ENCODE assay signal across 25 mouse cellular contexts in the genomic region with DNA sequence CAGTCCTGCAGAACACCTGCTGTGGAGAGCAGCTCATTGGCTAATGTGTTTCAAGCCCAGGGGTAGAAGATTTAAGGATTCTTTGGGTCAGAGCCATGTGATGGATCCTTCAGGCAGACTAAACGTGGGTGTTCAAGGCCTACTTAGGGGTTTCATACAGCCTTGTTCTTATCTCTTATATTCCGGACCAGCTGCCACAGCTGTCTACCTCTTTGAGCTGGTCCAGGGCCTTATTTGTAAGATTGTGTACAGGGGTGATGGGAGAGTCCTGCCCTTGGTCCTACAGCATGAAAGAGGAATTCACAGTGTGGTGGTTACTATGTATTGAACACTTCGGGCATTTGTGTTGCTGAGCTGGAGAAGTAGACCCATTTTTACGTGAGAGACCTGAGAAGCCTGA. TPM values are rescaled to one million over a fixed set of nuclear protein-coding genes. Genes with fewer than 3 reads are reported as not detected.
A peak's percentile ranks its signal among the peaks of the same experiment; 100 is the strongest.
DNase-seq lines count a peak whose midpoint lies in the region; ATAC-seq and TF ChIP-seq lines count a peak whose summit lies in the region.
"Had no signal": no experiment of that assay in that cellular context is flagged by ENCODE, and none has a peak within 500 bp of the region (broad histone marks: within the 10 kb centered on the region; RNA-seq: fewer than 3 reads in every experiment).

No protein-coding gene starts in this region.

- no peaks in the 10 kb centered on the region for H3K9me3 ChIP-seq in forebrain, embryonic 11.5 days (ENCODE audit: control insufficient read depth, low read length)
- H3K9me3 ChIP-seq in forebrain, embryonic 16.5 days (ENCODE audit: control insufficient read depth, low read length), result no peaks in the 10 kb centered on the region
- H3K9me3 ChIP-seq in MEL (replicated peaks; ENCODE audit: insufficient read depth, low read length), result no peaks in the 10 kb centered on the region
- H3K9me3 ChIP-seq in liver, embryonic 12.5 days (replicated peaks), result no peaks in the 10 kb centered on the region
- H3K9me3 ChIP-seq in liver, postnatal 0 days (ENCODE audit: low read length), result no peaks in the 10 kb centered on the region
- H3K9me3 ChIP-seq: embryonic facial prominence, embryonic 15.5 days; forebrain, embryonic 15.5 days; hindbrain, embryonic 10.5 days; hindbrain, embryonic 15.5 days; limb, embryonic 13.5 days; neural tube, embryonic 12.5 days had no signal

- H3K9ac ChIP-seq in forebrain, embryonic 11.5 days (ENCODE audit: low read length), result no peak overlapping the region
- H3K9ac ChIP-seq in forebrain, embryonic 16.5 days (replicated peaks; ENCODE audit: low read depth, low read length), result no peak overlapping the region
- H3K9ac ChIP-seq in MEL (ENCODE audit: control insufficient read depth, low read depth, low read length, poor library complexity, severe bottlenecking), result no peak overlapping the region
- H3K9ac ChIP-seq in liver, embryonic 12.5 days, result 0 out of 2 replicates have a peak overlapping the region, but pooled peaks have one; percentile 60
- H3K9ac ChIP-seq in liver, postnatal 0 days (replicated peaks), result no peak overlapping the region
- H3K9ac ChIP-seq: embryonic facial prominence, embryonic 15.5 days; forebrain, embryonic 15.5 days; hindbrain, embryonic 15.5 days; limb, embryonic 13.5 days; lung, embryonic 14.5 days; neural tube, embryonic 12.5 days had no signal

- TF ChIP-seq EP300 in MEL (IDR thresholded peaks at IDR 0.05; ENCODE audit: low read depth in 1 of 2, low read length in 2 of 2), result no peak
- no peak for TF ChIP-seq EP300 in liver, postnatal 0 days (IDR thresholded peaks at IDR 0.05; ENCODE audit: low read depth)

- no peak for ATAC-seq in forebrain, embryonic 11.5 days (replicated peaks; ENCODE audit: low FRiP score)
- ATAC-seq in forebrain, embryonic 16.5 days, result no peak
- ATAC-seq in liver, embryonic 12.5 days, result peak; percentile 81
- peak; percentile 79 for ATAC-seq in liver, postnatal 0 days
- ATAC-seq: forebrain, embryonic 15.5 days; inflammation-experienced regulatory T-cells, adult 6 months had no signal

- no peak overlapping the region for H3K4me3 ChIP-seq in forebrain, embryonic 11.5 days (ENCODE audit: low read depth, low read length)
- no peak overlapping the region for H3K4me3 ChIP-seq in forebrain, embryonic 16.5 days (replicated peaks; ENCODE audit: low read length)
- no peak overlapping the region for H3K4me3 ChIP-seq in MEL (ENCODE audit: control insufficient read depth in 1 of 2, insufficient read depth in 1 of 2, low read depth in 2 of 2, low read length in 2 of 2)
- H3K4me3 ChIP-seq in liver, embryonic 12.5 days, result no peak overlapping the region
- H3K4me3 ChIP-seq in liver, postnatal 0 days (ENCODE audit: low read depth, low read length), result no peak overlapping the region
- H3K4me3 ChIP-seq: embryonic facial prominence, embryonic 15.5 days; forebrain, embryonic 15.5 days; hindbrain, embryonic 10.5 days; hindbrain, embryonic 15.5 days; limb, embryonic 13.5 days; myocyte; neural tube, embryonic 12.5 days had no signal

- H3K36me3 ChIP-seq in forebrain, embryonic 11.5 days (ENCODE audit: control insufficient read depth, insufficient read depth, low read length), result peaks cover 14% of the 10 kb centered on the region
- peaks cover 35% of the 10 kb centered on the region for H3K36me3 ChIP-seq in forebrain, embryonic 16.5 days (ENCODE audit: control insufficient read depth, insufficient read depth)
- H3K36me3 ChIP-seq in MEL (ENCODE audit: control insufficient read depth in 1 of 2, insufficient read depth in 2 of 2, low read length in 2 of 2), result peaks cover 0 to 20% of the 10 kb centered on the region in 2 experiments; a peak in 3 of 4 replicates
- peaks cover 40% of the 10 kb centered on the region for H3K36me3 ChIP-seq in liver, embryonic 12.5 days
- peaks cover 39% of the 10 kb centered on the region for H3K36me3 ChIP-seq in liver, postnatal 0 days (replicated peaks; ENCODE audit: insufficient read depth, low read length)

- no peak overlapping the region for H3K27ac ChIP-seq in forebrain, embryonic 11.5 days (ENCODE audit: low read depth, low read length)
- H3K27ac ChIP-seq in forebrain, embryonic 16.5 days (ENCODE audit: low read length), result no peak overlapping the region
- no peak overlapping the region for H3K27ac ChIP-seq in MEL (ENCODE audit: control insufficient read depth, low read depth, low read length)
- H3K27ac ChIP-seq in liver, embryonic 12.5 days, result peak overlapping the region; percentile 86
- H3K27ac ChIP-seq in liver, postnatal 0 days (ENCODE audit: low read depth), result peak overlapping the region; percentile 55
- H3K27ac ChIP-seq: forebrain, embryonic 15.5 days; hindbrain, embryonic 10.5 days; hindbrain, embryonic 15.5 days; limb, embryonic 13.5 days; neural tube, embryonic 12.5 days had no signal

- no peak overlapping the region for H3K4me2 ChIP-seq in forebrain, embryonic 11.5 days (ENCODE audit: low read depth, low read length, severe bottlenecking)
- H3K4me2 ChIP-seq in forebrain, embryonic 16.5 days (ENCODE audit: low read length), result no peak overlapping the region
- no peak overlapping the region for H3K4me2 ChIP-seq in liver, embryonic 12.5 days
- H3K4me2 ChIP-seq in liver, postnatal 0 days (ENCODE audit: low read depth, low read length), result no peak overlapping the region
- H3K4me2 ChIP-seq: embryonic facial prominence, embryonic 15.5 days; forebrain, embryonic 15.5 days; hindbrain, embryonic 15.5 days; limb, embryonic 13.5 days; lung, embryonic 14.5 days; midbrain, embryonic 11.5 days; neural tube, embryonic 12.5 days had no signal

- 83% methylated on average over 4 of the region's 4 CpGs for WGBS in forebrain, embryonic 11.5 days
- WGBS in forebrain, embryonic 16.5 days, result 89% methylated on average over 4 of the region's 4 CpGs
- 49% methylated on average over 4 of the region's 4 CpGs for WGBS in liver, embryonic 12.5 days (ENCODE audit: insufficient replicate concordance)
- WGBS in liver, postnatal 0 days (ENCODE audit: insufficient replicate concordance), result 66% methylated on average over 4 of the region's 4 CpGs

- no peaks in the 10 kb centered on the region for H3K79me2 ChIP-seq in MEL (ENCODE audit: control insufficient read depth, insufficient read depth, low read length, poor library complexity)

- TF ChIP-seq RAD21 in MEL (IDR thresholded peaks at IDR 0.05; ENCODE audit: low read depth, low read length), result no peak

- no peaks in the 10 kb centered on the region for H3K4me1 ChIP-seq in forebrain, embryonic 11.5 days (replicated peaks; ENCODE audit: control insufficient read depth, insufficient read depth, low read length)
- peaks cover 14% of the 10 kb centered on the region for H3K4me1 ChIP-seq in forebrain, embryonic 16.5 days (replicated peaks; ENCODE audit: control insufficient read depth, insufficient read depth, low read length)
- H3K4me1 ChIP-seq in MEL (ENCODE audit: control insufficient read depth in 1 of 2, insufficient read depth in 2 of 2, low read length in 2 of 2), result peaks cover 12 to 32% of the 10 kb centered on the region in 2 experiments
- H3K4me1 ChIP-seq in liver, embryonic 12.5 days, result peaks cover 45% of the 10 kb centered on the region
- peaks cover 21% of the 10 kb centered on the region for H3K4me1 ChIP-seq in liver, postnatal 0 days (ENCODE audit: insufficient read depth)
- H3K4me1 ChIP-seq: hindbrain, embryonic 10.5 days; limb, embryonic 13.5 days; neural tube, embryonic 12.5 days had no signal

- no peak for TF ChIP-seq CTCF in MEL (IDR thresholded peaks at IDR 0.05 in 2 of 3, conservative IDR thresholded peaks at IDR 0.05 in 1 of 3; ENCODE audit: control insufficient read depth in 1 of 3, insufficient read depth in 1 of 3, low read depth in 2 of 3, low read length in 3 of 3, poor library complexity in 1 of 3, severe bottlenecking in 1 of 3)
- no peak for TF ChIP-seq CTCF in liver, postnatal 0 days (IDR thresholded peaks at IDR 0.05; ENCODE audit: low read depth)

- peak; percentile 35 for DNase-seq in forebrain, embryonic 11.5 days (ENCODE audit: low spot score)
- DNase-seq in MEL (ENCODE audit: low read depth, low spot score), result peak; percentile 32
- DNase-seq in liver, postnatal 0 days, result no peak
- no peak for DNase-seq in adrenal gland, postnatal 14 days
- no peak for DNase-seq in spleen, postnatal 14 days (ENCODE audit: low spot score in 2 of 2)
- DNase-seq: adrenal gland, adult 8-10 months; cerebellum, postnatal 10 days; heart, postnatal 14 days; kidney, adult 11 months; kidney, postnatal 14 days; lung, embryonic 14.5 days; right cerebral cortex, postnatal 14 days; thymus, postnatal 14 days had no signal

- no peaks in the 10 kb centered on the region for H3K27me3 ChIP-seq in forebrain, embryonic 11.5 days (ENCODE audit: control insufficient read depth, insufficient read depth, low read length)
- no peaks in the 10 kb centered on the region for H3K27me3 ChIP-seq in forebrain, embryonic 16.5 days (replicated peaks; ENCODE audit: control insufficient read depth, insufficient read depth, low read length)
- H3K27me3 ChIP-seq in MEL (ENCODE audit: control insufficient read depth in 1 of 2, insufficient read depth in 2 of 2, low read length in 2 of 2), result no peaks in the 10 kb centered on the region
- H3K27me3 ChIP-seq in liver, embryonic 12.5 days (replicated peaks), result no peaks in the 10 kb centered on the region
- no peaks in the 10 kb centered on the region for H3K27me3 ChIP-seq in liver, postnatal 0 days (ENCODE audit: insufficient read depth, low read length)
- H3K27me3 ChIP-seq: CH12.LX; embryonic facial prominence, embryonic 15.5 days; forebrain, embryonic 15.5 days; hindbrain, embryonic 15.5 days; limb, embryonic 13.5 days; neural tube, embryonic 12.5 days had no signal

- TF ChIP-seq POLR2A in MEL (IDR thresholded peaks at IDR 0.05; ENCODE audit: control insufficient read depth in 1 of 2, insufficient read depth in 1 of 2, low read depth in 1 of 2, low read length in 2 of 2, poor library complexity in 1 of 2), result no peak

RNA-seq across cellular contexts. Expression of a gene that starts 9.2 kb away (rescaled TPM):
- polyA plus RNA-seq in forebrain, embryonic 11.5 days (2014; fragmentation: Nextera tagmentation; extraction: Ambion mirVana), result 202 and 238 TPM in 2 replicates
- polyA plus RNA-seq in forebrain, embryonic 16.5 days (2015; fragmentation: Nextera tagmentation; extraction: Ambion mirVana), result 224 and 243 TPM in 2 replicates
- 54.6 and 79.3 TPM in 2 replicates for total RNA-seq in MEL (2012; rRNA removed)
- 100 to 1,000 TPM in 1 of 2 experiments, not detected in 1; 127 TPM for polyA plus RNA-seq in MEL (2012; ENCODE audit: insufficient read depth in 1 of 2, insufficient read length in 2 of 2, low read depth in 1 of 2, low replicate concordance in 2 of 2, missing spikeins in 1 of 2)
- polyA plus RNA-seq in liver, embryonic 12.5 days (2016; fragmentation: Nextera tagmentation; extraction: Ambion mirVana), result 164 and 166 TPM in 2 replicates
- polyA plus RNA-seq in liver, postnatal 0 days (2015; fragmentation: Nextera tagmentation; extraction: Ambion mirVana), result 52.0 and 54.8 TPM in 2 replicates
- 149 and 175 TPM in 2 replicates for total RNA-seq in adrenal gland, postnatal 14 days (2021)

RNA-seq across cellular contexts. Expression of a gene that starts 38.7 kb away (rescaled TPM):
- polyA plus RNA-seq in forebrain, embryonic 11.5 days (2014; fragmentation: Nextera tagmentation; extraction: Ambion mirVana), result 10.4 and 10.7 TPM in 2 replicates
- 29.1 and 31.2 TPM in 2 replicates for polyA plus RNA-seq in forebrain, embryonic 16.5 days (2015; fragmentation: Nextera tagmentation; extraction: Ambion mirVana)
- 7.1 and 7.9 TPM in 2 replicates for total RNA-seq in MEL (2012; rRNA removed)
- polyA plus RNA-seq in MEL (2012; ENCODE audit: insufficient read depth in 1 of 2, insufficient read length in 2 of 2, low read depth in 1 of 2, low replicate concordance in 2 of 2, missing spikeins in 1 of 2), result 10 to 100 TPM in 1 of 2 experiments, not detected in 1; 12.0 TPM
- 4.0 and 5.0 TPM in 2 replicates for polyA plus RNA-seq in liver, embryonic 12.5 days (2016; fragmentation: Nextera tagmentation; extraction: Ambion mirVana)
- polyA plus RNA-seq in liver, postnatal 0 days (2015; fragmentation: Nextera tagmentation; extraction: Ambion mirVana), result 7.7 and 9.8 TPM in 2 replicates
- 6.5 and 11.8 TPM in 2 replicates for total RNA-seq in adrenal gland, postnatal 14 days (2021)

RNA-seq across cellular contexts. Expression of a gene that starts 50.5 kb away (rescaled TPM):
- 5.3 and 5.6 TPM in 2 replicates for polyA plus RNA-seq in forebrain, embryonic 11.5 days (2014; fragmentation: Nextera tagmentation; extraction: Ambion mirVana)
- 8.6 and 8.7 TPM in 2 replicates for polyA plus RNA-seq in forebrain, embryonic 16.5 days (2015; fragmentation: Nextera tagmentation; extraction: Ambion mirVana)
- total RNA-seq in MEL (2012; rRNA removed), result 22.5 and 27.0 TPM in 2 replicates
- polyA plus RNA-seq in MEL (2012; ENCODE audit: insufficient read depth in 1 of 2, insufficient read length in 2 of 2, low read depth in 1 of 2, low replicate concordance in 2 of 2, missing spikeins in 1 of 2), result 10 to 100 TPM; 30.6 to 89.4 TPM
- 7.4 and 10.9 TPM in 2 replicates for polyA plus RNA-seq in liver, embryonic 12.5 days (2016; fragmentation: Nextera tagmentation; extraction: Ambion mirVana)
- polyA plus RNA-seq in liver, postnatal 0 days (2015; fragmentation: Nextera tagmentation; extraction: Ambion mirVana), result 5.3 and 5.5 TPM in 2 replicates
- total RNA-seq in adrenal gland, postnatal 14 days (2021), result 12.1 and 14.8 TPM in 2 replicates

Comparison
In these comparisons a context has a peak if more than half of its experiments do, and no peak if none do; other contexts are left out.
1. ATAC-seq: peak in liver, embryonic 12.5 days (single experiment) and liver, postnatal 0 days (single experiment); none in forebrain, embryonic 11.5 days (single experiment) and forebrain, embryonic 16.5 days (single experiment).
2. DNase-seq: peak in forebrain, embryonic 11.5 days (single experiment) and MEL (single experiment); none in liver, postnatal 0 days (single experiment), adrenal gland, postnatal 14 days (single experiment) and spleen, postnatal 14 days (0 of 2).
3. H3K27ac ChIP-seq: peak in liver, embryonic 12.5 days (single experiment) and liver, postnatal 0 days (single experiment); none in forebrain, embryonic 11.5 days (single experiment), forebrain, embryonic 16.5 days (single experiment) and MEL (single experiment).